Mouse (Mus musculus) bone marrow macrophage, adult 2 months (primary cell): ENCODE measurements around the gene Sema4a.

Experiments
- CTCF ChIP-seq: IDR thresholded peaks from 2 replicates; pipeline ENCODE4 v1.5.1; 2012; ENCODE audit warnings: low read depth, mild to moderate bottlenecking, low read length, moderate library complexity
- POLR2A ChIP-seq: IDR thresholded peaks from 2 replicates; pipeline ENCODE4 v1.6.1; 2012; ENCODE audit warnings: mild to moderate bottlenecking, low read depth, low read length, borderline replicate concordance

GRCm38 (mm10) chr3:88407090-88407489, 53.9 kb downstream of the Sema4a start:
- TF ChIP-seq CTCF (peak; percentile 48; the same call in 1 of the 2 replicates), POLR2A (no peak)
